Mouse (Mus musculus): ENCODE results near the gene Tdo2.

Tdo2 gene

DNA sequence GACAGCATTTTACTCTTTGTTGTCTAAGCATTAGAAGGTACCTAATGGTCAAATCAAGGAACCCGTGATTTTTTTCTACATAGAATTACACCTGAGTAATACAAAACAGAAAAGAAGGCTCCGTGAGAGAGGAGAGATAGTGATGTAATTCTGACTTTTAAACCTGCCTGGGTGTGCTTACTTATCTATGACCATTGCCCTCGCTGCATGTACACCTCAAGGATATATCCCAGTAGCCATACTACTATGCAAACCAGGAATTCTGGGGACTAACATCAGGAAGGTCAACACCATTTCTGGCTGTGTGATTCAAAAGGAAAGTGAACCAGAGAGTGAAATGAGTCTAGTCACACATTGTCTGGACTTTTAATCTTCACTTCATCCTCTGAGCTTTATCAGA is 33.7 kb downstream of the Tdo2 start:
- no peak for DNase-seq

DNA sequence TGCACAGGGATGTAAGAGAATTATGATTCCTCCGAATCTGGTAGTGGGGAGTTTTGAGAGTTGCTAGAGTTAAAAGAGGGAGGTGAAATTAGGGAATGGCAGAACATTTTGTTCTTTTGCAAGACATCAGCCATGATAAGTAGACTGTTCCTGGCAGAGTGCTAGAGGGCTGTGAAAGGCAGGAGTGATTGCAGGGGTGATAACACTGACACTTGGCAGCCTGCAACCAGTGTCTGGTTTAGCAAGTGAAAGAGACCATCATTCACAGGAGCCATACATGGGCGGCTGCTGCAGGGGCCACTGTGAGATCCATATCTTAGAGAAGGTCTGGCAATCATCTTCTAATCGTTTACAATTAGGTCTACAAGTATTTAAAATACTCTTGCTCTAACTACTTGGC is 37.1 kb downstream of the Tdo2 start:
- DNase-seq: no peak

DNA sequence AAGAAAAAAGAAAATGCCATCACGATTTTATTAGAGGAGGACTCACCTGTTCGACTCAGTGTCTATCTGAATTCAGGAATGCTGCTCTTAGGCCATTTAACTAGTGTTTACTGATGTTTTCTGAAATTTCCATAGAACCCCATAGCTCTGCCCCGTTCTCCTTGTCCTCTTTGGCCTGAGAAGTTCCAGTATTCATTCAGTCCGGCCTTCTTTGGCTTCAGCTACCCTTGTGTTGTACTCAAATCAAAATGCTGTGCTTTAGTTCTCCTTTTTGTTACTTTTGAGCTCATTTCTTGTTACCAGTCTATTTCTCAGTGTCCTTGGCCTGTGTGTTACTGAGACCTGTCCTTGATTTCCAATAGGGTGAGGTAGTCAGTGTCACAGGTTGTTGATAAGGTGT is 42.7 kb downstream of the Tdo2 start:
- no peak for DNase-seq

DNA sequence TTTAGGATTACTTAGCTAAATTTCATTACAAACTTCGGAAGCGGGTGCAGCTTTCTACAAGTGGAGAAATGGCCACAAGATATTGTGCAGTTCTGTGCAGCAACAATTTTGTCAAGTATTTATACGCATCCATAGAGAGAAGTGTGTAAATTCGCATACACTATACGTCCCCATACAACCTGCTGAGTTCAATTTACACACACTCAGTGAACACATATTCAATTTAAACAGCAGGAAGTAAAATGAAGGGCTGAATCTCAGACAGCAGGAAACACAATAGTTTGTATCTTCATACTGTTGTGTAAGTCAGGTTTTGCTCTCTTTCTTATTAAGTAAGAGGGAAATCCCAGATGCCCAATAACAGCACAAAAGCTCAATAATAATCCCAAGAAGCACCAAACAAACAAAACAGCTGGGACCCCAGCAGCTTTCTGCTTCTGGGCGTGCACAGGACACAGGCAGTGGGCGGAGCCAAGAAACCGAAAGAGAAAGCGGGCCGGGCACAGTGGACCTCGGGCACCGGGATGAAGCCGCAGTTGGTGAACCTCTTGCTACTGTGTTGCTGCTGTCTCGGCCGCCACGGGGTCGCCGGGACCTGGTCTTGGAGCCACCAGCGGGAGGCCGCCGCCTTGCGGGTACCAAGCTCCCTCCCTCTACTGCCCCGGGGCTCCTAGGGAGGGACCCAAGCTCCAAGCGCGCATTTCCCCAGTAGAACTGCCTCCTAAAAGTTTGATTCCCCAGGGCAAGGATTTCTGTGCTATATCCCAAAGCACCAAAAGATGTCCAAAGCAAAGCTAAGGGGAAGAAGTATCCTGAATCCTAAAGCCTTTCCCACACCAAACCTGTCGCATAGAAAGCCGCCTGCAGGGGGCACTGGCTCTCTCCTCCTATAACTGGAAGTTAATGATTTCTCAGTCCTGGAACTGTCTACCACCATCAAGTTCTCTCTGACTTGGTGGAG is 43.6 kb downstream of the Tdo2 start, which contains the start of gene Ctso:
Ctso (plus strand) TSS at position 461 of the 961 bp plus-strand sequence.
- peak; percentile 85 for DNase-seq

DNA sequence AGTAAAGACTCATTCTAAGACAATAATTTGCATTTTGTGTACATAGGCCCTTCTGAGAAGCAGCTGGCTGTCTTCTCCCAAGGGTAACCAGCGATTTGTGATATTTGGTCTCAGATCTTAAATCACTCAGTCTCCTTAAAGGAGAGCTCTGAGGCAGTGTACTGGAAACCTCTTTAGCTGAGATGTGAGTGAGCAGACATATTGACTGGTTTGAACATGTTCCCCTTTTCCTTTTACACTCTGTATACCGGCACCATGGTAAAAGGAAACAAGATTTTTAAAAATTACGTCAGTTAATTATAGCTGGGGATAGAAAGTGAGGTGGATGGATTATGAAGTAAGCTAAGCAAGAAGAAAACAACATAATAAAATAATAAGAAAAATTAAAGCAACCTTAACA is 44.3 kb downstream of the Tdo2 start:
- no peak for DNase-seq

DNA sequence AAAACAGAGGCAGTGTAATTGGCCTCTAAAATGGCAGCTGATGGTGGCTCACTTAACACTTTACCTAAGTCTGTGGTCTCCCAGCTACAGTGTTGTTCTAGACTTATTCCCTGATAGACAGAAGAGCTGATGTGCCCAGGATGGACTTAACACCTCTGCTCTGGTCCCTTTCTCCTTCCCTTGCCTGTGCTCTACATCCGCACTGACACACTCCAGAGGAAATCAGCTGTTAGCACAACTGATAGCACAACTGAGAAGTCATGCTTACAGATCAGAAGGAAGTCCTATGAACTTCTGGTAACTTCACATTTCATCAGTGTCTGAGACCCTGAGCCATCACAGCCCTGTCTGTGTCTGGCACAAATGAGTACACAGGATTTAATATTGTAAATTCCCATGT is 46.9 kb downstream of the Tdo2 start:
- no peak for DNase-seq

DNA sequence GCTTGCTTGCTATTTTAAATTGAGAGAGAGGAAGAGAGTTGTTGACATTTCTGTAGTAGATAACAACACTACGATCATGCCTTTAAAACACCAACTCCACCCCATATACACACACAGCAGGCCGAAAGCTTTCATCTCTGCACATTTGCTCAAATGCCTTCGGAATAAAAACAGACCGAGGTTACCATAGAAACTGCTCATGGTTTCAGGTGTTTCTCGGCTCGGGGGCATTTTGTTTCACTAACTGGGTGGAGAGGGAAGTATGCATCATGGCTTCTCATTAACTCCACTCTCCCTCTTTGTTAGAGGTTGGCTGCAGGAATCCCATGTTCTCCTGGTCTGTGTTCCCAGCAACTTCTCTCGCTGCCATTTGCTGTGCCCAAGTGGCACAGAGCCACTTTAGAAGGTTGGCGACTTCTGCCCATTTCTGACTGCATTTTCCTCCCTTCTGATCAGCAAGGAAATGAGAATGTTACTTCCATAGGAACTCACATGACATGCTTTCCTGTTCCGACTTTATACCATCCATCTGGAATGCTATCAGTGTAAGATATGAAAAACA is 49.2 kb downstream of the Tdo2 start:
- no peak for DNase-seq

DNA sequence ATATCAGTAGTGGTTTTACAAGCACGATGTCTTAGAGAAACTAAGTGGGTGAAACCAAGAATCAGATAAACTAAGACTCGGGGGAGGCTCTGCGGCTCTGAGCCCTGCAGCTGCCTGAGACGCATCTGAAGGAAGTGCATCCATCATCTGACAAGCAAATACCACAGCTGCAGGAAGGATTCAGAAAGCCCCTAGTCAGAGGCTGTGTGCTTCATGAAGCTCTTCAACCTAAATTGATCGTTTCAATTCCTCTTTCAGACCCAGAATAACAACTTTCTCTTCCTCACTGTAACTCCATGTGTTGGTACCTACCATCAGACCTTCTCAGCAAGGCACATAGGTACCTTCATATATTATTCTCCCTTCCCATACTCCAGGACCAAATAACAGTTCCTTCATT is 50.1 kb downstream of the Tdo2 start:
- DNase-seq: no peak

DNA sequence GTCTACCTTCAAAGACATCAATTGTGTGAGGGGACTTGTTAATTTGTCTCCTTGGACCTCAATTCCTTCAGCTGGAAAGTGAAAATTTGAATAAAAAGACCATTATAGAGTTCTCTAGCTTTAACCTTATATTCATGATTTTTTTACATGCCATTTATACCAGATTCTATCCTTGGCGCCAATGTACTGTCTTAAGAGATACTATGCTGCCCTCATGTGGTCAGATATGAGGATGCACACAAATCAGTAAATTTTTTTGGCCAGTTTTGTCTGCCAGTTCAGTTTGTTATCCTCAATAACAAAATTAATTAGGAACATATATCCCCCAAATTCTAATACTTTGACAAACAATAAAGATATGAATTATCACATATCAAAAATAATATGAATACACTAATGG is 51.1 kb downstream of the Tdo2 start:
- DNase-seq: no peak

DNA sequence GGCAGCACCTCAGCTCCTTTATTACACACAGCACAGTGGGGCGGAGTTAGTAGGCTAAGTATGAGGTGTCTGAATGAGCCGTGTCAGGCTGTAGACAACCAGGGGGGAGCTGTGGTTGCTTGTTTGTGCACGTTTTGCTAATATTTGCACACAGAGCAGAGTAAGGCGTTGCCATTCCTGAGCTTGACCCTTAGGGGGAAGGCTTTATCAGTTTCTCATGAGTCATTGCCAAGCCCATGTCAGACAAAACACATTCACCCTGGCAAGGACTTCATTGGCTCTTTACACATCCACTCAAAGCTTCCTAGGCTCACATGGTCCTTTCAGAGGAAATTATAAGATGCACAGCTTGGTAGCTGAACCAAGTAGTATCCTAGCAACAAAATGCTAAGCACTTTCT is 53.1 kb downstream of the Tdo2 start:
- DNase-seq: no peak

DNA sequence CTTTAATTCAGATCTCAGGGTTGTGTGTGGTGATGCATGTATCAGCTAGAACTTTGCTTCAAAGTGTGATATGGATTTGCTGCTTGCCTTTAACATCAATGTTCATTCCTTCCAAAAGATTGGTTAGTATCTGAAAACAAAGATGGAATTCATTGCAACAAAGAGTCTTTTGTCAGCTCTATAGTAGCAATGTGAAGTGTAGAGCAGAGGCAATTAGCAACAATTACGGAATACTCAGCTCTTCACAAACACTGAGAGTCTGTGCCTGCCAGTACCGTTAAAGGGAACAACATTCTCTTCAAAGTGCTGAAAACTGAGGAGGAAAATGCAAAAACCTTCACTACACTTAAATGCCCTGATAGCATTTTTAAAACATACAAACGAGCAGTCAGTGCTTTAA is 56.3 kb downstream of the Tdo2 start:
- DNase-seq: no peak

DNA sequence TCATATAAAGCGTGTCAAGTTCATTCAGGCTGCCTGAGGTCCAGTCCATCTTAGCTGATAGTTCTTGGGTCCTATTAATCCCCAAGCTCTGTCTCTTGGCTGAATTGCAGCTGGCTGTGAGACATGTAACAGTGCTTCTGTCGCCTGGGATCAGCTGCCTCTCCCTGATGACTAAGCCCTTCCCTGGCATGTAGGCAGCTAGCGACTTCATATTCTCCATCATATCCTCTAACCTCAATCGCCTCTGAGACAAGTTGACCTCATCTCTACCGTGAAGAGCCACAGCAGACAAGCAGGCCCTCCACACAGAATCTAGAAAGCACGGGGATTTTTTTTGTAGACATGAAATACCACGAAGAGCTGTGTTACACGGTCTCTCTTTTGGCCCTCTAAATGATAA is 57.8 kb downstream of the Tdo2 start:
- DNase-seq: no peak

DNA sequence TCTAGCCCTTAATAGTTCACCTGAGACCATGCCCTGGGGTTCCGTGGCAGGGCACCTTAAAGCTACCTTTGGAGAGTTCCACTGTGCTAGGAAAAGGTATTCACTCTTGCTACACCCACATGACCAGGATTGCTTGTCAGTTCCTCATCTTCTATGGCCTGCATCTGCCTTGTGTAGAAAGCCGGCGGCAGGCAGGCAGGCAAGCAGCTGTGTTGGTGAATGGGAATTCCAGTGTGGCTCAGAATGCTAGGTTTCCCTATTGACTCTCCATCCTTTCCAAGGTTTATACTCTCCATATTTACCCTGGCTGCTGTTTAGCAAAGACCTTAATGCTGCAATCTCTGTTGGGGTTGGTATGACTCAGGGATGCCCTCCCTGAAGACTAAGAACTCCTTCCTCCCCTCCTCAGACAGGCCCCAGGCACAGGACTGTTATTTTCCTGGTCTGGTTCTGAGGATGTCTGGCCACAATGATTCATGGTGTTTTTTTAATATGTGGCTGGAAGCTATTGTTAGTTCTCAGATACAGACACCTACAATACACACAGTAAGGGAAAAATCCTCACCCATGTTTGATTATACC is 58.6 kb downstream of the Tdo2 start:
- no peak for DNase-seq

DNA sequence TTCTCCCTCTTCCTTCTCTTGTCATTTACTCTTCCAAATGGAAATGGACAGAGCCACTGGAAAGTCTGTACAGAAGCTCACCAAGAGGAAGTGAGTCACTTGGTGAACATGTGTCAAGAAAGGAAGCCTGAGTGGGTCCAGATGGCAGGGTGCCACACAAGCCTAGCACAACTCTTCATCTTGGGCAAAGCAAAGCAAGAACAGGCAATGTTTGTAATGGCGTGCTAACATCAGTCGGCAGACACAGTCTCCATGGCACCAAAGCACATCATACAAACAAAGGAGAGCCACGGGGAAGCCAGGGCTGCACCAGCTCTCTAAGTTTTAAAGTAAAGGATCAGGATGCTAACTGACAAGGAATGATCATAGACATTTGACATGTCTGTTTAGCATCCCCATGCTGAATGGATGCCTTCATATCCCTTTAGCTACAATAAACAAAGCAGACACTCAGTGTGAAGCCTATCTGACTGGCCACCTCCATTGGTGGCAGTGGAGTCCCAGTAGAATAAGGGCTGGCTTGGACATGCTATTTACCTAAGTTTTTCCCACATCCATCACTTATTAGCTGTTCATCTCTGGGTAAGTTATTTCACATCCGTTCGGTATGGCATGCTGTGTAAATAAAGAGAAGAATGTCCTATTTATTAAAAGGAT is 59.8 kb downstream of the Tdo2 start:
- DNase-seq: no peak

DNA sequence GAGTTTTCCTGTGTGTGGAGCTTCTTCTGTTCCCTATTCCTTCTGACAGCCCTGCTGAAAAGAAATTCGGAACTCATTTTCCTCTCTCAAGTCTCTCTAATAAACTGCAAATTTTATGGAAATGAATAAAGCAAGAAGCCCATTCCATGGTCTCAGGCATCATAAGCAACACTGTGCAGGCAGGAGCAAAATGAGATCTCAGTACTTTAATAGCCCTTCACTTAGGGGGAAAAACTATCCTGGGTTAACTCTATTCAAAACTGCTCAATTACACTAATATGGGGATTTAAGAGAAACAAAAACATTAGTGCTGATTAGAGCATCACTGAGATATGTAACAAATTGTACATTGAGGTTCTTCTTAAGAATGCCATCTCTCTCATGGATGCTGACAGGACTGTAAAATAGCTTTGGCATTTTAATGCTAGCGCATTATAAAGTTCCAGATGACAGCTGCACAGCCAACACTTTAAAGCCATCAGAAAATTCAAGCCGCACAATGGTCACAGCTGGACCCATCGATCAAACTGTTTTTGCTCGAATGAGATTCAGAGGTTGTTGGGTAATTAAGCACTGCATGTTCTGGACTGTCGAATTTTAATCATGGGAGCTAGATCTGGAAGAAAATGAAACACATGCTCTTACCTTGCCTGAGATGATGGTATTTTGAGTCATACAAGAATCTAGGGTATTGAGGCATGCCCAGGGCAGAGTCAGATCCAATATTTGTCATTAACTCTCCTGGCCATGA is 65.5 kb downstream of the Tdo2 start:
- no peak for DNase-seq

All from liver (tissue).